Mouse (Mus musculus): ENCODE data around the gene Olfr286. TPM values are rescaled to one million over a fixed set of nuclear protein-coding genes. Genes with fewer than 3 reads are reported as not detected.

Gene Olfr286
- total RNA-seq (2014; rRNA removed) (not detected in 2 replicates), polyA plus RNA-seq (2015; fragmentation: Nextera tagmentation; extraction: Ambion mirVana) (not detected in 2 replicates)

GRCm38 (mm10) chr15:98234350-98234749 is at the start of gene Olfr286:
Olfr286 (minus strand) TSS chr15:98234450.
- no peak for ATAC-seq
- 84% methylated on average over 4 of the region's 4 CpGs for WGBS
- H3K36me3 ChIP-seq (ENCODE audit: insufficient read depth): no peaks in the 10 kb centered on the region

GRCm38 (mm10) chr15:98257776-98258175 is 23.5 kb upstream of the Olfr286 start:
- ATAC-seq (no peak), DNase-seq (no peak)
- TF ChIP-seq CTCF (IDR thresholded peaks at IDR 0.05; ENCODE audit: low read depth): no peak
- WGBS: 83% methylated on average over 7 of the region's 7 CpGs
- Histone ChIP-seq H3K36me3 (ENCODE audit: insufficient read depth) (no peaks in the 10 kb centered on the region), H3K4me1 (ENCODE audit: insufficient read depth) (no peaks in the 10 kb centered on the region), H3K4me2 (ENCODE audit: low read depth) (no peak overlapping the region), H3K4me3 (ENCODE audit: low read depth, low read length) (no peak overlapping the region), H3K9me3 (ENCODE audit: low read length) (no peaks in the 10 kb centered on the region), H3K27ac (ENCODE audit: low read depth, low read length) (no peak overlapping the region), H3K9ac (no peak overlapping the region), H3K27me3 (ENCODE audit: insufficient read depth, low read length) (no peaks in the 10 kb centered on the region)

More at GRCm38 (mm10) chr15:98234350-98234749, at the start of gene Olfr286:
- Histone ChIP-seq H3K9ac (no peak within 1 kb of the TSS), H3K27ac (ENCODE audit: low read depth, low read length) (no peak within 1 kb of the TSS), H3K27me3 (ENCODE audit: insufficient read depth, low read length) (no peaks in the 10 kb centered on the region), H3K9me3 (ENCODE audit: low read length) (no peaks in the 10 kb centered on the region), H3K4me3 (ENCODE audit: low read depth, low read length) (no peak within 1 kb of the TSS), H3K4me2 (ENCODE audit: low read depth) (no peak within 1 kb of the TSS), H3K4me1 (ENCODE audit: insufficient read depth) (no peaks in the 10 kb centered on the region)
- no peak for DNase-seq
- no peak for TF ChIP-seq CTCF (IDR thresholded peaks at IDR 0.05; ENCODE audit: low read depth)

- ATAC-seq: no peak
- WGBS: 94% methylated on average over 8 of the region's 8 CpGs
- Histone ChIP-seq H3K4me2 (ENCODE audit: low read depth) (no peak within 1 kb of the TSS), H3K27me3 (ENCODE audit: insufficient read depth, low read length) (no peaks in the 10 kb centered on the region), H3K27ac (ENCODE audit: low read depth, low read length) (no peak within 1 kb of the TSS), H3K4me3 (ENCODE audit: low read depth, low read length) (no peak within 1 kb of the TSS), H3K4me1 (ENCODE audit: insufficient read depth) (no peaks in the 10 kb centered on the region), H3K9ac (no peak within 1 kb of the TSS), H3K9me3 (ENCODE audit: low read length) (no peaks in the 10 kb centered on the region), H3K36me3 (ENCODE audit: insufficient read depth) (no peaks in the 10 kb centered on the region)
- no peak for TF ChIP-seq CTCF (IDR thresholded peaks at IDR 0.05; ENCODE audit: low read depth)
- DNase-seq: no peak
Measured at GRCm38 (mm10) chr15:98257193-98257592, 22.9 kb upstream of the Olfr286 start, which contains the start of gene H1fnt. H1fnt (minus strand) TSS chr15:98257293.

GRCm38 (mm10) chr15:98256271-98256670 is 22.0 kb upstream of the Olfr286 start:
- Histone ChIP-seq H3K4me2 (ENCODE audit: low read depth) (no peak overlapping the region), H3K4me1 (ENCODE audit: insufficient read depth) (no peaks in the 10 kb centered on the region), H3K4me3 (ENCODE audit: low read depth, low read length) (no peak overlapping the region), H3K27ac (ENCODE audit: low read depth, low read length) (no peak overlapping the region), H3K36me3 (ENCODE audit: insufficient read depth) (no peaks in the 10 kb centered on the region), H3K9ac (no peak overlapping the region), H3K27me3 (ENCODE audit: insufficient read depth, low read length) (no peaks in the 10 kb centered on the region), H3K9me3 (ENCODE audit: low read length) (no peaks in the 10 kb centered on the region)
- WGBS: 90% methylated on average over 13 of the region's 13 CpGs
- no peak for TF ChIP-seq CTCF (IDR thresholded peaks at IDR 0.05; ENCODE audit: low read depth)
- ATAC-seq (no peak), DNase-seq (no peak)

- ATAC-seq (no peak), DNase-seq (no peak)
- Histone ChIP-seq H3K36me3 (ENCODE audit: insufficient read depth) (no peaks in the 10 kb centered on the region), H3K27ac (ENCODE audit: low read depth, low read length) (no peak overlapping the region), H3K4me2 (ENCODE audit: low read depth) (no peak overlapping the region), H3K27me3 (ENCODE audit: insufficient read depth, low read length) (no peaks in the 10 kb centered on the region), H3K9ac (no peak overlapping the region), H3K9me3 (ENCODE audit: low read length) (no peaks in the 10 kb centered on the region), H3K4me3 (ENCODE audit: low read depth, low read length) (no peak overlapping the region), H3K4me1 (ENCODE audit: insufficient read depth) (no peaks in the 10 kb centered on the region)
- no peak for TF ChIP-seq CTCF (IDR thresholded peaks at IDR 0.05; ENCODE audit: low read depth)
- WGBS: 88% methylated on average over 4 of the region's 4 CpGs
Measured at GRCm38 (mm10) chr15:98235442-98235841, 1.2 kb upstream of the Olfr286 start.

GRCm38 (mm10) chr15:98226096-98226495 is 8.2 kb downstream of the Olfr286 start:
- no peak for ATAC-seq
- no peak for TF ChIP-seq CTCF (IDR thresholded peaks at IDR 0.05; ENCODE audit: low read depth)
- no peaks in the 10 kb centered on the region for H3K9me3 ChIP-seq (ENCODE audit: low read length)
- H3K4me2 ChIP-seq (ENCODE audit: low read depth): no peak overlapping the region
- no peaks in the 10 kb centered on the region for H3K4me1 ChIP-seq (ENCODE audit: insufficient read depth)
- DNase-seq: no peak
- H3K27me3 ChIP-seq (ENCODE audit: insufficient read depth, low read length): no peaks in the 10 kb centered on the region
- no peak overlapping the region for H3K27ac ChIP-seq (ENCODE audit: low read depth, low read length)
- no peak overlapping the region for H3K9ac ChIP-seq
- H3K4me3 ChIP-seq (ENCODE audit: low read depth, low read length): no peak overlapping the region
- no peaks in the 10 kb centered on the region for H3K36me3 ChIP-seq (ENCODE audit: insufficient read depth)
- 64% methylated on average over 7 of the region's 7 CpGs for WGBS

GRCm38 (mm10) chr15:98225610-98226009 is 8.6 kb downstream of the Olfr286 start:
- no peak for ATAC-seq
- Histone ChIP-seq H3K4me2 (ENCODE audit: low read depth) (no peak overlapping the region), H3K4me3 (ENCODE audit: low read depth, low read length) (no peak overlapping the region), H3K36me3 (ENCODE audit: insufficient read depth) (no peaks in the 10 kb centered on the region), H3K4me1 (ENCODE audit: insufficient read depth) (no peaks in the 10 kb centered on the region), H3K9me3 (ENCODE audit: low read length) (no peaks in the 10 kb centered on the region), H3K9ac (no peak overlapping the region), H3K27me3 (ENCODE audit: insufficient read depth, low read length) (no peaks in the 10 kb centered on the region), H3K27ac (ENCODE audit: low read depth, low read length) (no peak overlapping the region)
- no peak for DNase-seq
- TF ChIP-seq CTCF (IDR thresholded peaks at IDR 0.05; ENCODE audit: low read depth): no peak
- 45% methylated on average over 16 of the region's 16 CpGs for WGBS

Data from forebrain, postnatal 0 days (tissue).